Mouse (Mus musculus): ENCODE measurements around the gene Faf2.
"Not testable (repeated sequence)": the region's sequence is repeated elsewhere in the genome, so short reads cannot be mapped to it uniquely, and the experiment has no call there.

Gene Faf2

GRCm38 (mm10) chr13:54607204-54607603, 14.4 kb upstream of the Faf2 start:
- DNase-seq (ENCODE audit: low read depth, low spot score): no peak

DNA sequence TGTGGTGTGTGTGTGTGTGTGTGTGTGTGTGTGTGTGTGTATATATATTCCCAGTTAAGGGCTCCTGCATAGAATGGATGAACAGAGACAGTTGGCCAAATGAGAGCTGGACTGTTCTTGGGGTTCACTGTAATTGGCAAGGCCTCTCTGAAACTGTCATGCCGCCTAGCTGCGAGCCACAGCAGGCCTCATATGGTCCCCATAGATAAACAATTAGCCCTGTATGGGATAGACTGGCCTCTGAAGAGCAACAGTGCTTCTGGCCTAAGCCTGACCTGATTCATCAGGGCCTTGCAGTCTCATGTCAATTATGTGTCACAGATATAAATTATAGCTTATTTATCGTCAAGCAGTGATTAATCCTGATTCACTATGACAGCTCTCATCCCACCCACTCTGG, 13.6 kb upstream of the Faf2 start:
- no peak for DNase-seq (ENCODE audit: low read depth, low spot score)

GRCm38 (mm10) chr13:54608666-54609065, 12.9 kb upstream of the Faf2 start:
- no peak for DNase-seq (ENCODE audit: low read depth, low spot score)

DNA sequence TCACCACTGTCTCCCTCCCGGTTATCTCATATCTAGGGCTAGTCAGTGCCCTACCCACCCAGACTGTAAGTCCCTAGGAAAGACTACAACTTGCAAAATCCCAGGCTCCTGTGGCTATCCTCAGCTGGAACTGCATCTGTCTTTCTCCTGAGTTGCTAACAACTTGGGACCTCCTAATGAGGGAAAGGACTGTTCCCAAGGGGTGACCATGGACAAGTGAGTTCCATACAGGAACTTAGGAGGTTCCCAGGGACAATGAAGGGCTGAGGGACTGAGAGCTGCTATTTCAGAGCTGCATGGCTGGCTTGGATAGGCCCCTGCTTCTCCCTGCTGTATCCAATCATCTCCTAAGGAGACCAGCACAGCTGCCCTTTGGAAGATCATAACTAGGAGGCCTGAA, 12.3 kb upstream of the Faf2 start:
- no peak for DNase-seq (ENCODE audit: low read depth, low spot score)

DNA sequence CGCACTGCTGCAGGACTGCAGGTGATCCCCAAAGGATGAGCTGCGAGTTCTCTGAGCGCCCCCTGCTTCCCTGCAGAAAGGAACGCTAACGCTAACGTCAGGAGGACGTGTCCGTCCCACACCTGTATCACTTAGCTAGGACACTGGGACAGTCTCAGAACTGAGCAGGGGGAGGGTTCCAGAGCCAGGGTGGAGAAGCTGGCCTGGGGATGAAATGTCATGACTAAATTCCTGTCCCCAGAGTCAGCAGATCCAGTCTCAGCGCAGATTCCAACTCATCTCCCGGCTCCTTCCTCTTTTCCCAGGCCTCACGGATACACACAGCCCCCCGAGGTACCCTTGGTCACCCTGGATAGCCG, 11.0 kb upstream of the Faf2 start:
- no peak for DNase-seq (ENCODE audit: low read depth, low spot score)

- no peak for DNase-seq (ENCODE audit: low read depth, low spot score)
These were observed 10.4 kb upstream of the Faf2 start, which contains the start of gene Cltb for GRCm38 (mm10) chr13:54610972-54611754. TSS of gene Cltb (minus strand) at chr13:54611344.

GRCm38 (mm10) chr13:54613141-54613540, 8.4 kb upstream of the Faf2 start:
- not testable (repeated sequence) for DNase-seq (ENCODE audit: low read depth, low spot score)

DNA sequence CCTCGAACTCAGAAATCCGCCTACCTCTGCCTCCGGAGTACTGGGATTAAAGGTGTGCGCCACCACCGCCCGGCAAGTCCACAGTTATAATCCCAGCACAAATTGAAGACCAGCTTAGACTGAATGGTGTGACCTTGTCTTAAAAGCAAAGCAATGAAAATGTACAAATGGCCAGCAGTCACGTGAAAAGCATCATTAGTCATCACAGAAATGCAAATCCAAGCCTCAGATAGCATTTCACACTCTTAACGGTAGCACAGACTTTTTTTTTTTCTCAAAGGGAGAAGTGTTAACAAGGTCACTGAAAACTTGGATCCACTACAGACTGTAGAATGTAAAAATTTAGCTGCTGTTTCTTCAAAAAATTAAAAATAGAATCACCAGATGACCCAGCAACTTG, 5.3 kb upstream of the Faf2 start:
- DNase-seq (ENCODE audit: low read depth, low spot score): no peak

GRCm38 (mm10) chr13:54616998-54617397, 4.6 kb upstream of the Faf2 start:
- DNase-seq (ENCODE audit: low read depth, low spot score): no peak

DNA sequence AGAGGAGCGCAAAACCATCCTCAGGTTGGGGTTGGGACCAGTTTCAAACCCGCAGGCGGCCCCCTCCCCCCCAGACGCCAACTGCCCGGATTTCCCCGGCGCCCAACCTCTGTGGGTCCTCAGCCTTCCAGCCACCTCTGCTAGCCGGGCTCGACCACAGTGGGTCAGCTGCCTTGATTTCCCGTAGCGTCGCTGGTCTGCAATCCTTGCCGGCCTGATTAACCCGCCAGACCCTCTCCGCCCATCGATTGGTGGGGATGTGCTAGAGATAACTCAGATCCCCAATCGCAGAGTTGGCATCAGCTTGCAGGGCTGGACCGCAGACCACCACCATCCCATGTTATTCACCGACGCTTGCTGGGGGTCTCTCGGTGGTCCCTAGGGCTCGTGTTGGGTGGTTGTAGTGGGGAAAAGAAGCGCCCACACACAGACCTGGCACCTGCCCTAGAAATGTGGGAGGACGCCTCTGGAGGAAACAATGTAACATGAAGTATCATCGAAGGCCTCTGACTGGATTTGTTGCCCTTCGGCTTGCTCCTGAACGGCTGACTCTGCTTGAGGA, 457 bp downstream of the Faf2 start:
- DNase-seq (ENCODE audit: low read depth, low spot score): no peak

- DNase-seq (ENCODE audit: low read depth, low spot score): no peak
These were observed 7.5 kb downstream of the Faf2 start for GRCm38 (mm10) chr13:54629128-54629527.

- DNase-seq (ENCODE audit: low read depth, low spot score): no peak
These were observed 11.2 kb downstream of the Faf2 start for GRCm38 (mm10) chr13:54632731-54633277.

- no peak for DNase-seq (ENCODE audit: low read depth, low spot score)
These were observed 13.4 kb downstream of the Faf2 start for GRCm38 (mm10) chr13:54635011-54635410.

GRCm38 (mm10) chr13:54650461-54650860, 28.9 kb downstream of the Faf2 start:
- no peak for DNase-seq (ENCODE audit: low read depth, low spot score)

GRCm38 (mm10) chr13:54660877-54661276, 39.3 kb downstream of the Faf2 start:
- no peak for DNase-seq (ENCODE audit: low read depth, low spot score)

- no peak for DNase-seq (ENCODE audit: low read depth, low spot score)
These were observed 39.8 kb downstream of the Faf2 start for GRCm38 (mm10) chr13:54661358-54661757.

- DNase-seq (ENCODE audit: low read depth, low spot score): no peak
These were observed 42.4 kb downstream of the Faf2 start for GRCm38 (mm10) chr13:54663999-54664398.

DNA sequence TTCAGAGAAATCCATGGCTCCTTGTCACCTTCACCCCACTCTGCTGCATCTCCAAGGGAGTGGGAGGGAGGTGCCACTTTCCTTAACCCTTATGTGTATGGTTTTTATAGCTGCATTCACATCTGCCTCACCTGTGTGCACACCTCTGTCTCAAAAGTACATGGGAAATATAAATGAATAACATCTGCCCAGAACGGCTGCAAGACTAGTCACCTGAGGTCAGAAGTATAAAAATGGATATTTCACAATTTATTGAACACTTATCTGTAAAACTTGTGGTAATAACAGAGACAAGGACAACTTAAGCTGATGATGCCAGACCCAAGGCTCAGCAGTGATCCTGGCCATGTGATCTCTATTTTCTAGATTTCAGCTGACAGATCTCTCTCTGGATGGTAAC, 42.9 kb downstream of the Faf2 start:
- DNase-seq (ENCODE audit: low read depth, low spot score): no peak

DNA sequence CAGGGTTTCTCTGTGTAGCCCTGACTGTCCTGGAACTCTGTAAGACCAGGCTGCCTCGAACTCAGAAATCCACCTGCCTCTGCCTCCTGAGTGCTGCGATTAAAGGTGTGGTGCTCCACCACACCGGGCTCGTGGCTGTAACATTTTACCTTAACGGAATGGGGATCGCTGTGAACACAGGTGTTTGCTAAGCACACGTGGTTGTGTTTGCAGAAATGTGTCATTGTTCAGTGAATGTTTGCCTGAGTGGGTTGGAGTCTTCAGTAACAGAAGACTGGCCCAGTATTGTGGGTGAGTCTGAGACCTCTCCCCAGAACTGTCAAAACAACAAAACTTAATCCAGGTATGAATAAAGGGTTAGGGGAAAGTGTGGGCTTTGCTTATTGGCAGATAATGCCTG, 43.5 kb downstream of the Faf2 start:
- no peak for DNase-seq (ENCODE audit: low read depth, low spot score)

DNA sequence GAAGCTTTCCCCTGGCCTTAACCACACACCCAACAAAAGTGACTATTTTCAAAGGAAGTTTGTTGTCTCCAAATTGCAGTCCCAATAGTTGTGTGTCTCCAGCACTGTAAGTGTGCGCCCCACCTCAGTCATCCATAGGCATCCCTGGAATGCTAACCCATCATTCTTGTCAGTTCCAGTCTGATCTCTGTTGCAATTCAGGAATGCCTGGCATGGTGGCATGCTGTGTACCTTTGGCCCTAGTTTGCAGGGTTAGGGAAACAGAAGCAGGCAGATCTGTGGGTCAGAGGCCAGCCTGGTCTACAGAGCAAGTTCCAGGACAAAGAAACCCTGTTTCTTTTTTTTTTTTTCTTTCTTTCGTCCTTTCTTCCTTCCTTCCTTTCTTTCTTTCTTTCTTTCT, 48.9 kb downstream of the Faf2 start:
- no peak for DNase-seq (ENCODE audit: low read depth, low spot score)

DNA sequence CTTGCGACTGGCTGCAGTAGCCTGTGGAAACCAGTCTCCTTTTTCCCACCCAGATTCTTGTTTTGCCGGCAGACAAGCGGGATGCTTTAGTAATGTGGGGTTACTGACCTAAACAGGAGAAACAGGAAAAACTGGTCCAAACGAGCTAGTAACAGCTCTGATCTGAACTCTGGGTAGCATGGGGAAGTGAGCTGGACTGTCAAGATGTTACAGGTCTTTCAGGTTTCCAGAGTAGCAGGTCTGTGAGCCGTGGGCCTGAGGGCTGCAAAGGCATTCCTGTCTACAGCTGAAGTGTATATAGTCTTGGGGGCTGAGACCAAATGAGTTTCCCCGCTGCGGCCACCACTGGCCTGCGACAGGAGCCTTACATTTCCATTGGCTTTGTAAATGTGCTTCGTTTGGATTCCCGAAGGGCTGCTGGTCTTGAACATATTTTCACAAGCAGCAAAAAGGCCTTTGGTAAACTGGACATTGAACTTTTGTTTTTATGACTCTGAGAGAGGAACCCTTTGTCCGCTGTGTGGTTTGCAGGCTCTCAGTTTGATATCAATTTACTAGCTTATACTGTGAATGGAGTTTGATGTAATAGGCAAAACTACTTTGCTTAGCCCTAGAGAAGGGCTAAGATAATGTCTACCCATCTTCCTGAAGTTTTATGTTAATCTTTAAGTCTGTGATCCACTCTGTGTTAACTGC, 54.5 kb downstream of the Faf2 start:
- DNase-seq (ENCODE audit: low read depth, low spot score): no peak

DNA sequence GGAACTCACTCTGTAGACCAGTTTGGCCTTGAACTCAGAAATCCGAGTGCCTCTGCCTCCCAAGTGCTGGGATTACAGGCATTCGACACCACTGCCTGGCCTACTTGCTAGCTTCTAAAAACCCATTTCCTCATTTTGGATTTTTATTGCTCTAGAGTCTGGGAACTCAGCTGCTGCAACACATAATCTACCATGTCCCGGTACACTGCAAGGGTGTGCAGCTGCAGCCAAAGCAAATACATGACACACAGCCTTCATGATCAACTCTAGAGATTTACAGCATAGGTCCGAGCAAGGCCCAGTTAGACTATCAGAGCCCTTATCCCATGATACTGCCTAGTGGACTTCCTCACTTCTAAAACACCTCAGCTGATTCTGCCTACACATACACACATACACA, 56.7 kb downstream of the Faf2 start:
- DNase-seq (ENCODE audit: low read depth, low spot score): no peak

Data from brain, embryonic 18.5 days (tissue).